Comparison of ENCODE assay signal across 8 mouse cellular contexts in the genomic region with DNA sequence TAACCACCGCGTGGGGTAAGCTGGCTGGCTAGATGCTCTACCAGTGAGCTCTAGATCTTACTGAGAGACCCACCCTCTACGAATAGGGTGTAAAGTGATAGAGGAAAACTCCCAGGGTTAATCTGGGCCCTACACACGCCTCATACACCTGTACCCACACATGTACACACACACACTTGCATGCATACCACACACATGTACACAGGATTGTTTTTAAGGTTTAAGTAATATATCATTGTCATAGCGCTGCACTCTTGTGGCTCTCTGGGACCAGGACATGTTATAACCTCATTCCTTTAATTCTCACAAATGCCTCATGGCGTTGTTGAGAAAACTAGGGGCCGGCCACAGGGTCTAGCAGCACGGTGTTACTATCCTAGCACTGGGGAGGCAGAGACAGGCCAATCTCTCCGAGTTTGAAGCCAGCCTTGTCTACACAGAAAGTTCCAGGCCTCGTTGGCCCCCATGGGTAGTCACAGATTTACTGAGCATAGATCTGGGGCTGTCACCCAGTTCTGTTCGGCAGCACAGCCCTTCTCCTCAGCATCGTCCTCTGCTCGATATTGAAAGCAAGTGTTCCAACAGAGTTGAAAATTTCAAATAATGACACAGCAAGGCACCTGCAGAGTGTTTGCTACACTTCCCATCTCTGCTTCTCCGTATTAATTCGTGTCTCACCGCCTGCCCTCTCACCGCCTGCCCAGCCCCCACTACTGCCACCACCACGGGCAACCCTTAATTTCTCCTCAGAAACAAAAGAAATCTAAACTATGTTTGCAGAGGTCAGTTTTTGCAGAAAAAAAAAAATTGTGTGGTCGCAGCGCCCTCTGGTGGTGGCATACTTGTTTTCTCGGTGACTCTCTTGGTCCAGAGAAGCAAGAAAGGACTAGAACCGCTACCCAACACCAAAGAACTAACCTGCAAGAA. TPM values are rescaled to one million over a fixed set of nuclear protein-coding genes. Genes with fewer than 3 reads are reported as not detected.
A peak's percentile ranks its signal among the peaks of the same experiment; 100 is the strongest.
DNase-seq lines count a peak whose midpoint lies in the region; ATAC-seq and TF ChIP-seq lines count a peak whose summit lies in the region.

No protein-coding gene starts in this region.

- intact Hi-C loops in heart, postnatal 36 days (cut with DNase I) = loop anchor here (1.0 to 10.0 kb wide), 5 partner anchors 47 to 498 kb away; a partner anchor contains a TSS

- no peaks in the 10 kb centered on the region for H3K27me3 ChIP-seq in forebrain, embryonic 13.5 days

- ATAC-seq in forebrain, embryonic 13.5 days = peak; percentile 50

- no peaks in the 10 kb centered on the region for H3K9me3 ChIP-seq in forebrain, embryonic 13.5 days (replicated peaks)

- no peak overlapping the region for H3K27ac ChIP-seq in forebrain, embryonic 13.5 days
- no peak overlapping the region for H3K27ac ChIP-seq in layer of hippocampus, adult 2 months

- no peaks in the 10 kb centered on the region for H3K36me3 ChIP-seq in forebrain, embryonic 13.5 days (ENCODE audit: poor library complexity, severe bottlenecking)

- no peak overlapping the region for H3K9ac ChIP-seq in forebrain, embryonic 13.5 days

- peaks cover 12% of the 10 kb centered on the region for H3K4me1 ChIP-seq in forebrain, embryonic 13.5 days

- H3K4me2 ChIP-seq in forebrain, embryonic 13.5 days = peak overlapping the region; percentile 38

- TF ChIP-seq CTCF in layer of hippocampus, adult 2 months (conservative IDR thresholded peaks at IDR 0.05) = peak; percentile 90

- 47% methylated on average over 22 of the region's 22 CpGs for WGBS in forebrain, embryonic 13.5 days

- H3K4me3 ChIP-seq in forebrain, embryonic 13.5 days = no peak overlapping the region; the same call in 1 of the 2 replicates
- no peak overlapping the region for H3K4me3 ChIP-seq in layer of hippocampus, adult 2 months

- peak; percentile 27 for DNase-seq in cerebellum, adult 11 months
- no peak for DNase-seq in cerebellum, adult 11-12 months
- peak; percentile 26 for DNase-seq in c-Kit-negative CD71-positive TER-119-positive erythroid progenitor cells, embryonic 14.5 days (ENCODE audit: low read depth, low spot score)
- peak; percentile 76 to 85 for DNase-seq in heart, postnatal 36 days
- peak; percentile 16 to 80 for DNase-seq in layer of hippocampus, adult 2 months (ENCODE audit: low spot score in 2 of 2)
- DNase-seq in lung, postnatal 25 days (ENCODE audit: low spot score) = peak; percentile 42
- DNase-seq in right cerebral cortex, adult 2 months (ENCODE audit: low spot score in 2 of 2) = peak; percentile 74 to 77

RNA-seq across cellular contexts. Expression of a gene that starts 17.5 kb away (rescaled TPM):
- 42.7 and 45.4 TPM in 2 replicates for polyA plus RNA-seq in forebrain, embryonic 13.5 days (2015; fragmentation: Nextera tagmentation; extraction: Ambion mirVana)
- 10 to 100 TPM; 18.2 to 19.6 TPM for total RNA-seq in heart, postnatal 36 days (2021)
- 10 to 100 TPM; 11.1 to 12.7 TPM for total RNA-seq in layer of hippocampus, adult 2 months (2021)

RNA-seq across cellular contexts. Expression of a gene that starts 32.7 kb away (rescaled TPM):
- 62.5 and 67.0 TPM in 2 replicates for polyA plus RNA-seq in forebrain, embryonic 13.5 days (2015; fragmentation: Nextera tagmentation; extraction: Ambion mirVana)
- total RNA-seq in heart, postnatal 36 days (2021) = 10 to 100 TPM; 16.0 to 16.6 TPM
- total RNA-seq in layer of hippocampus, adult 2 months (2021) = 10 to 100 TPM; 36.7 to 40.6 TPM
